Mouse (Mus musculus): ENCODE measurements around the gene Mrpl20.

GRCm38 (mm10) chr4:155788300-155788699 is 14.4 kb upstream of the Mrpl20 start:
- TF ChIP-seq POLR2A (IDR thresholded peaks at IDR 0.05; ENCODE audit: control insufficient read depth, extremely low read depth, insufficient read depth, low read length, poor library complexity) (no peak), CTCF (IDR thresholded peaks at IDR 0.05; ENCODE audit: borderline replicate concordance, control insufficient read depth, extremely low read depth, insufficient read depth, low read length, poor library complexity) (no peak)

Measured in thymus, adult 2 months (tissue).